Mouse (Mus musculus): ENCODE results near the gene Mroh2a. TPM values are rescaled to one million over a fixed set of nuclear protein-coding genes. Genes with fewer than 3 reads are reported as not detected.

Gene Mroh2a
- total RNA-seq, 2 experiments from 2014 or later: not detected

DNA sequence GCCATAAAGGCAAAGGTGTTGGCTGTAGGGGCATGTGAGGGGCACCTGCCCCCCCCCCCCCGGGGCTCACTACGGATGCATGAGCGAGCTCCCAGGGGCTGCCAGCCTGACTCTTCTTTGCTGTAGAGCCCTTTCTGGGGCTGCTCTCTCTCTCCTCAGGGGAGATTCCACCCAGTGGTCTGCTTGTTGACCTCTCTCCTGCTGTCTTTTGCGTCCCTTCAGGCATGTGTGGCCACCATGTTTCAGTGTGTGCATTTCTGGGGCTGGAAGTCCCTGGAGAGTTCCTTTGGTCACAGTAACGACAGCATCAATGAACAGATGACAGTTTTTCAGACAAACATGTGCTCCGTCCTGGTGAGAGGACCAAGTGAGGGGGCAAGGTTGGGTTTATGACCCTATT lies 31.6 kb downstream of the Mroh2a start:
- DNase-seq (ENCODE audit: low spot score): no peak

DNA sequence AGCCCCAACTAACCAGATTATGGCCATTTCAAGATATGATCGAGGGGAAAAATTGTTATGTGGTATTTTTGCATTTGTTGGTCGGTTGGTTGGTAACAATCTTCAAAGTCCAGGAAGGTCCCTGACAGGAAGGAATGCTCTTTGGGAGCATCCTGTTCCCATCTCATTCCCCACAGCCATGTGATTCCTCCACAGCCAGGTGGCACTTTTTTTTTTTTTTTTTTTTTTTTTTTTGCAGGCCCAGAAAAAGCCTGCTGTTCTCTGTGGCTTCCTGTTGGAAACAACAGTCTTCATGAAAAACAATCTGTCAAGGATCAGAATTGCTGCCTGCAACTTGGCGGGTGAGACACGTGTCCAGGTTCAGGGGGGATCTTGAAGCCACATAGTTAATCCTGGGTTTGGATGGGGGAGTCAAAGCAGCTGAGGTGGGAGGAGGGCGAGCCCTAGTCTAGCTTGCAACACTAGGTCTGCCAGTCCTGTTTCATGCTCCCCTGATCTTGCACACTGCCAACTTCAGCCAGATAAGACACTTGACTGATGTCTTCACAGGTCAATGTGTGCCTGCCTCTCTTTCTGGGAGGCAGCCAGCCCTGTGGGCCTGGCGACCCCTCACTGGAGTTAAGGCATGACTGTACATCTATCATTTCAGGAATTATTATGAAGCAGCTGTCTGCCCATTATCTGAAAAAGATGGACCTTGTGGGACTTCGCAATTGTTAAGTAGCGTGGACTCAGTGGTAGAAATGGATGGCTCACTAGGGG lies 32.3 kb downstream of the Mroh2a start:
- DNase-seq (ENCODE audit: low spot score): no peak

DNA sequence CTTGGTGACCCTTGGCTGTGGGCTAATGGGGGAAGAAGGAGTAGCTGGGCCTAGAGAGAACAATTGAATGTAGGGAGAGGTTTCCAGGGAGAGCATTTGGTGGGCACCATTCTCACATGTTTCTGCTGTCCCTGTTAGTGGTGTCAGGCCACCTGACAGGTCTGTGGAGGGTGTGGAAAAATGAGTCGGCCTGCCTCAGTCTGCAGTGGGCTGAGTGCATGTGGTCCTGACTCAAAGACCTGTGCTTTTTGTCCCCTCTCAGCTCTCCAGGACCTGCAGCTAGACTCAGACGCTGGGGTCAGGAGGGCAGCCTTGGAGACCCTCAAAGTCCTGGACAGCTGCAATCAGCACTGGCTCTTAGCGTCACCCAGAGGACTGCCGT lies 32.8 kb downstream of the Mroh2a start:
- no peak for DNase-seq (ENCODE audit: low spot score)

DNA sequence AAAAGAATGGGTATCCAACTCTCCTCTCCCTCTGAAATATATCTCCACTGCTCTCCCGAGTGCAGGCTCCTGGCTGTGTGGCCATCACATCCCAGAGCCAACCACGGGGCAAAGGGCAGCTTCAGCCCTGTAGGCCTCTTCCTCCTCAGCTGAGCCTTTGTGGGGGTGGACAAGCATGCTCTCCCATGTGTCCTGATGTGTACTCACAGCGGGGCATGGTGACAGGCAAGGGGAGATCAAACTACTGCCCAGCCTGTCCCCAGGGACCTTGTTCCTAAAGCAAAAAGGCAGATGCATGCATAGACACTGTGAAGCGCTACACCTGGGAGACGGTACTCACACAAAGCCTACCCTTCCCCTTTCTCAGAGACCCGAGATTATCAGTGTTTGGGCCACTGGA lies 33.3 kb downstream of the Mroh2a start:
- DNase-seq (ENCODE audit: low spot score): no peak

DNA sequence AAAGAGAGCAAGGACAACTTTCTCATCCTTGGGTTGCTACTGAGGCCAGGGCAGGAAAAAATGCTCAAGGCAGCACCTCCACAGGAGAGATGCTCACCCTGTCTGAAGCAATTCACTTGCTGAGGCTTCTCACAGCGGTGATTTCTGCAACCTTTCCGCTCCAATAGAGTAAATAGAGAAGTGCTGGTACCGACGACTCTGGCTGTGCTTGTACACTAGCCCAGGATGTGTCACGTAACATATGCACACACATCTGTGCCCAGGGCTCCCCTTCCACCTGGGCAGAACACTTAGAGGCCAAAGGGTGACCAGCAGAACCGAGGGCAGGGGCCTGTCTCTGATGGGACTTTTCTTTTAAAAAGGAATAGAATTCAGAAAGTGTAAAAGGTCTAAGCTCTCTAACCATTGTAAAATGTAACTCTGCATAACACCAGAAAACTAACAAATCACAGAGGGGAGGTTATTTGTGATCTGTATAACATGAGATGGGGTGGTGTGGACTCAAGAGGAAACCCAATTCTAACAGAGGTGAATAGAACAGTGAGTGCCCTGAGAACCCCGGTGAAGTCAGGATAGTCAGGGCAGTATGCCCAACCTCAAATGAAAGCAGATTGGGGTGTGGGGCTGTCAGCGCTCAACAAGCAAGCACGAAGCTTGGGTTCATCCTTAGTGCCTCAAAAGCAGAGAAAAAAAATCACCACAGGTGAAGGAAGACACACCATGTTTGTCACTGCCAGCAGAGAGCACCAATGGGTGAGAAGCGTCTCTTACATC lies 34.0 kb downstream of the Mroh2a start:
- no peak for DNase-seq (ENCODE audit: low spot score)

DNA sequence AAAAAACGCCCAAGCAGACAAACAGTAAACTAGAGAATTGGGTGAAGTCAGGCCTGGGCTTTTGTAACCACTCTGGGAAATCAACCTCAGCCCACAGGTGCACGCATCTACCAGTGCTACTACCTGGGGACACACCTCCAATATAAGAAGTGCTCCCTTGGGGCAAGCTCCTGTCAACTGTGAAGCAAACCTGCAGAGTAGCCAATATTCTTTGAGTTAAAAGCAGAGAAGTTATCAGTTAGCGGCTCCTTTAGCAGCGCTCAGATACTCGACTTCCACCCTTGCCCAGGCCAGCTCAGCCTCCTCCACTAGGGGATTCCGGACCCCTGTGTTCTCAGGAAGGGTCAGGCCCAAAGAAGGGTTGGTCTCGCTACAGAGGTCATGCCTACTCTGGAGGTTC lies 34.9 kb downstream of the Mroh2a start:
- DNase-seq (ENCODE audit: low spot score): no peak

DNA sequence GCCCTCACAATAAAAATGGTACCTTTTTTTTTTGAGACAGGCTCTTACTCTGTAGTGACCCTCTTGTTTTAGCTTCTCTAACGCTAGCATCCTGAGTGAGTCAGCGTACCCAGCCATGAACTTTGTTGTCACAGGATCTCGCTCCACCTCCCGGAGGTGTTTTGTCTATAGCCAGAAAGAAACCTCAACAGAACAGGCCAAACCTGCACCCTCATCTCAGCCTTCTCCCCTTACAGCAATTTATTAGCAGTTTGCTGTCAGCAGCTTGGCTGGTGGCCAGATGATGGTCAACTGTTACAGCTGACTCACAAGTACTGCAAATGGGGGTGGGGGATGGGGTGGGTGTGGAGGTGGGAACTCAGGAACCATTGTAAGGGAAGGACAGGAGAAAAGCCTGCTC lies 35.5 kb downstream of the Mroh2a start:
- DNase-seq (ENCODE audit: low spot score): no peak

DNA sequence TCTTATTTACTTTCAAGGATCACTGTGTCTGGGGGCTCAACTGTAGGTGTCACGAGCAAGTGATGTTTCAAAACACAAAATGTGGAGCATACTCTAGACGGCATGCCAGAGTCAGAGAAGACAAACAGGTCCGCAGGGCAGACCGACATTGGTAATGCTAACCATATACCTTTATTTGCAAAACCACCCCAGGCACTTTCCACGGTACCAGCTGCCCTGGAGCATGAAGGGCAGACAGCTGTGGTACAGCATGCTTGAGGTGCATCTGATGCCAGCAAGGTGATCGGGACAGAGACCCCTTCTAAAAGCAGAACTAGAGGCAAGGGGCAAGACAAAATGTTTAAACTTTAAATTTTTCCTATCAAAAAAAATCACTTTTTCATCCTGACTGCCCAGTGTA lies 36.2 kb downstream of the Mroh2a start:
- DNase-seq (ENCODE audit: low spot score): no peak

DNA sequence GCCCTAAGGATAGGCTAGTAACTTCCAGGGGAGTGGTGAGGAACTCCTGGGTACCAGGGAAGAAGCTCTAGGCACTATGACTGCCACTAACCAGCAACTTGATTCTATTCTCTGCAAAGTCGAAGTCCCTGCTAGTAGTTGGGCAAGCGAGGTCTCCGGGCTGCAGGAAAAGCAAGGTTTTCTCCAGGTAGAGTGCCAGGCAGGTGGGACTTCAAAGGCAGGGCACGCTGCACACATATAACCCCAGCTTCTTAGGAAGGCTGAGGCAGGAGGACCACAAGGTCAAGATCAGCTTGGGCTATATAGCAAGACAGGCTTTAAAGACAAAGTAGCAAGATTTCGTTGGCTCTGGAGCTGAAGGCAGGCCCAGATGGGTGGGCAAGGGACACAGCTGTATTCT lies 37.0 kb downstream of the Mroh2a start:
- DNase-seq (ENCODE audit: low spot score): no peak

DNA sequence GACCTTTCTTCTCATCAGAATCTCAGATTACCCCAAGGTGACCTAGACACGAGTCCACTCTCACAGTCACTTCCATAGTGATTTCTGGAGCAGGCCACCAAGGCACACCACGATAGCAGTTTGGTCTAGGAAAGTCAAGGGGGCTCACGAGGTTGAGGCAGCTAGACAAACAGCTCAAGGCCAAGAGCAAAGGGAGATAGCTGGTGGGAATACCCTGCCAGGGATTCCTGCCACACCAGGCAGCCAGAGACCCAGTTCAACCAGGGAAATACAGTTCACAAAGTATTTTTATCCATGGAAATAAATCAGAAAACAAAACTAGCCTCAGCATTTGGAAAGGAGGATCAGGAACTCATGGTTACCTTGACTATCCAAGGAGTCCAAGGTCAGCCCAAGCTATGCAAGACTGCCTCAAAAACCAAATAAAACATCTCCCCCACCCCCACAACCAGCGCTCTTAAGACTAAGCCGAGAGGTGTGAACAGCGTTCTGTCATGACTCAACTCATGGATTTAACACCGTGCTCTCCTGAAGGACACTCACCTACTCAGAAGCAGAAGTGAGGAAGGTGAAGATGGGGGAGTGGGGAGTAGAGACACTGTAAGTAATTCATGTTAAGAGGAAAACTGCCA lies 37.6 kb downstream of the Mroh2a start:
- no peak for DNase-seq (ENCODE audit: low spot score)

DNA sequence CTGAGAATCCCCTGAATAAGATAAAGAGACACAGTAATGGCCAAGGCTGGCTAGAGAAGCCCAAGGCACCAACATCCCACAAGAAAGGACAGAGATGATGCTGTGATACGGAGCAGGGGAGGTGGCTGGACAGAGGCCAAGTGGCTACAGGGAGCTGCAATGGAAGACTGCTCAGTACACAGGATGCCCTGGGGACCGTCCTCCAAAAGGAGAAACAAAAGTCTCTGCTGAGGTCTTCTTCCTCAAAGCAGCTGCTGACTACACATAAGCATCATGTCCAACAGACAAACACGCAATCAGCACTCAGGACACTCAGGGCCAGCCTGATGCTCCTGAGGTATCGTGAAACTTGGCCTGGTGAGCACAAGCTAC lies 38.1 kb downstream of the Mroh2a start:
- no peak for DNase-seq (ENCODE audit: low spot score)

DNA sequence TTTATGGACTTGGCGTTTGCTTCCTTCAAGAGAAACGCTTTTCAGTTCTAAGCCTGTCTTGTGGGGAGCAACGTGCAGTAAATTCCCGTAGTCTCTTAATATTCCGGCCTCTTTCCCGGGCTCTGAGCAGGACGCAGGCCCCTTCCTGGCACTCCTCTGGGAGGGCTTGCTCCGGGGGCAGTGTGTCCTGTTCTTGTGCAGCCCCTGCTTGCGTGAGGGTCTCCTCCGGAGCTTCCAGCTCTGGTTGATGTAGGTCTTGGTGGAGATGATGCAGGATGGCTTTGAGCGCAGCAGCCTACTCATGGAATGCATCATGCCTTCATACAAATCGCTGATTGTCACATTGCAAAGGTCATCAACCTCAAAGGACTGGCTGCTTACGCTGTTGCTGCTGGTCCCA lies 39.3 kb downstream of the Mroh2a start:
- DNase-seq (ENCODE audit: low spot score): no peak

DNA sequence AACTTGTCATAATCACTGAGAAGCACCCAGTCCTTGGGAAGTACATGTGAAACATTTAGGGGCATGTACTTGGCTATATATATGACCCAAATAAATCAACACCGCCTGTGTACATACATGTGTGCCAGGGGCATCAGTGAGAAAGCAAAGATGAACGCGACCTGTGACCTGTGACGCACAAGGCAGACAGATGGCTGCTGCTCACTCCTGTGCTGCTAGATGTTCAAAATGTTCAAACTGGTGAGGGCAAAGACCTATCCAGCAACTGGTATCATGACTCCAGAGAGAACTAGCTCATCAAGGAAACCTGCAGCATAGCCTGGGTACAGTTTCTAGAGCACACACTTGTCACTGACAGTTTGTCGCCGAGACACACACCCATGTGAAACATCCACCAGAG lies 40.7 kb downstream of the Mroh2a start:
- no peak for DNase-seq (ENCODE audit: low spot score)

DNA sequence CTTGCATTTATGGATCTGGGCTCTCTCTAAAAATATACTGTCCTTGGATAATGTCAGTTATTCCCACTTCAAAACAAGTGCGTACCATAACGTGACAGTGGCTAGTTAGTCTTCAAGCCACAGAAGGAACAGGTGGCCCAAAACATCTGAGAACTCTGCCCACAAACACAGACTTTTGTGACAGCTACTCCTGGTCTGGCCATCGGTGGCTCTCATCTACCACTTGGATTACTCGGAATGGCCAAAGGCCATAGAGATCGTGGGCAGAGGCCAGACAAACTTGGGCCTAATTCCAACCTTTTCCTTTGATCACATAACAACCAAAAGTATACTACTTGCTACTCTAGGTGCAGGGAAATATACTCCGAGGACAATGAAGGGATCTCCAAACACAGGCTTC lies 41.3 kb downstream of the Mroh2a start:
- no peak for DNase-seq (ENCODE audit: low spot score)

DNA sequence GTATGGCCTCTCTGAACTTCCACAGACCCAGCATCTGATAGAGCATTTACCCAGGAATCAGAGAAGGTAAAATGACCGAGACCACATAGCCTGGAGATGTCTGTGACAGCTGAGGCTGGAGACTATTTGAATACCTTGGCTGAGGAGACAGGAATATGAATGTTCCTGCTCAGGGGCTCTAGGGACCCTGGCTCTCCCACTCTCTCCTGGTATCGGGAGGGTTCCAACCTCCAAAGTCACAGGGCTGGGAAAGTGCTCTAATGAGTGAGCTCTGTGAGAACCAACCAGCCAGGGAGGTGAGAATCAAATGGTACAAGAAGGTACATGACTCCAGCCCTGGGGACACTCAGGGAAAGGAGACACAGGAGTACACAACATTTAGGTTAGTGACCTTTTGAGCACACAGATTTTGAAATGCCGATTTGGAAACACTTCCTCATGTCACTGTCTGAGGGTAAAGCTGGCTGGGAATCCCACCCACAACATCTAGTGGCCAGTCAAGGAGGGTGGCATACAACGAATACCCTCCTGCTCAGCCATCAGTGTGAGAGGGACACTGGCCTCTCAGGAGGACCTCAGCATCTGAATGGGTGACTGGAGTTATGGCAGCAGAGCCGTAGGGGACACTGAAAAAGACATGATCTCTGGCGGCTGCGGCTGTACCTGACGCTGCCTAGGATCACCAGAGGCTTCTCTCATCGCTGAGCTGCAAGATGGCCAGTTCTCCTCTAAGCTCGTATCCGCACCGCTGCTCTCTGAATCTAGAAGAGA lies 42.9 kb downstream of the Mroh2a start:
- no peak for DNase-seq (ENCODE audit: low spot score)

DNA sequence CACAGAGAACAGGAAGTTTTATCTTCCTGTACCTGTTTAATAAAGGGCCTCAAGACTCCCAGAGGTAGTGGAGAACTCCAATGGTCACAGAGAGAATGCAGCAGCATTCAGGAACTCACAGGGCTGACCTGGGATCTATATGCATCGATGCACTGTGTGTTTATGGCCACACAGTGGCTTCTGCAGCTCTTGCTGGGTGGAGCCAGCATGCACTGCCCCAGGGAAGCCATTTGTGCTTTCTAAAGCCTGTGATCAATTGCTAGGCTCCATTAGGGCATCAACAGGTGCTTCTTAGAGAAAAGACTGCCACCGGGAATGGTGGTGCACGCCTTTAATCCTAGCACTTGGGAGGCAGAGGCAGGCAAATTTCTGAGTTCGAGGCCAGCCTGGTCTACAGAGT lies 46.1 kb downstream of the Mroh2a start:
- DNase-seq (ENCODE audit: low spot score): no peak

DNA sequence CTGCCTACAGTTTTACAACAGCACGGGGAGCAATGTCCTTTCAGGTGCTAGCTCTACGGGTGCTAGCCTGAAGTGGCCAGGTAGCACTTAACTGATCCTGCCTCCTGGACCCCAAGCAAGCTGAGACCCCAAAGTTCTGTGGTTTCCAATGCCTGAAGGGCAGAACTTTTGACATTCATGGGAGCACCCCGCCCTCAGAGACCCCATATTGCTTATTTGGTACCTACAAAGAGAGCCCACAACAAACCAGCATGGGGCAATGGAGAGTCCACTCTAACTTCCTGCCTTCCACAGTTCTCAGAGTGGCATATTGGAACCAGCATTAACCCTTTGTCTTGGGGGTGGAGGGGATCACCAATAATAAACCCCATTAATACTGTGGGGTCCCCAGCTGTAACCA lies 46.5 kb downstream of the Mroh2a start:
- DNase-seq (ENCODE audit: low spot score): no peak

DNA sequence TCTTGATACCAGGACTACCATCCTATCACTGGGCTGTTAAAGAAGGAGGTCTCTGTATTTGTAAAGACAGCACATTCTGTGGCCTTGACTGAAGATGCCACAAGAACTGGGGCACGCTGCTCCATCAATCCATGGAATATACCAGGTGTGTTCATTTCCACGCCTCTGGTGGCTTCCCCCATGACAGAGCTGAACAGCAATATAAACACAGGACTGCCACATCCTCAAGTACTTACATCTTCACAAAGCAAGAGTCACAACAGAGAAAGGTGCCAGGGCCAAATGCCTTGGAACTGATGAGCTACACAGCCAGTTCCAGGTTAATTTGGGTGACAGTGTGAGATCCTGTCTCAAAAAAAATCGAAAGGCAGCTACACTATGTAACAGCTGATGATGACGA lies 47.0 kb downstream of the Mroh2a start:
- DNase-seq (ENCODE audit: low spot score): no peak

DNA sequence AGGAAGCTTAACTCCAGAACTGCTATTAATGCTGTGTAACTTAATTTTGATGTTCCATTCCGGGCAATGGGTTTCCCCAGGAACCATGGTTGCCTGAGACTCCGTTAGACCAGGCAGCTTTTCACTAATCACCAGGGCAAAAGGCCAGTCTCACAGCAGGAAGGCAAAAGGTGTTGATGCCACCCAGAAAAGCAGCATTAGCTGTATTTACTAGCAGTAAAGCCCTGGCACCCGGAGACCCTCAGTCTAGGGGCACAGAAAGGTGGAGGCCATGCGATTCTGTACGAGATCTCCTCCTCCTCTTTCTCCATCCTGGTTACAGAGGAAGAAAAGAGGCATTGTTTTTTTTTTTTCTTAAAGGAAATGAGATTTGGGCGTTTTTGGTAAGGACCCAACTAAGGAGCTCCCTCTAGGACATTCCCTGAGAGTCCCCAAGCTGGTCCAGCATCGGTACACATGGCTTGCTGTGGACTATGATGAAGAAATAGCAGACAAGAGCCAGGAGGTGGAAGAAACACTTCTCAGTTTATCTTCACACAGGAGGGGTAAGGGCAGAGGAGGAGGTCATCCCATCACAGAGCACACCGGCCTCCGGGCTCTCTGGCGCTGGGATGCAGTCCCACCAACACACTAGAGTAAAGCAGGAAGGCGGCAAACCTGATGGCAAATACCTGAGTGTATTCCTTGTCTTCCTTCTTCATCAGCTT lies 47.7 kb downstream of the Mroh2a start:
- no peak for DNase-seq (ENCODE audit: low spot score)

DNA sequence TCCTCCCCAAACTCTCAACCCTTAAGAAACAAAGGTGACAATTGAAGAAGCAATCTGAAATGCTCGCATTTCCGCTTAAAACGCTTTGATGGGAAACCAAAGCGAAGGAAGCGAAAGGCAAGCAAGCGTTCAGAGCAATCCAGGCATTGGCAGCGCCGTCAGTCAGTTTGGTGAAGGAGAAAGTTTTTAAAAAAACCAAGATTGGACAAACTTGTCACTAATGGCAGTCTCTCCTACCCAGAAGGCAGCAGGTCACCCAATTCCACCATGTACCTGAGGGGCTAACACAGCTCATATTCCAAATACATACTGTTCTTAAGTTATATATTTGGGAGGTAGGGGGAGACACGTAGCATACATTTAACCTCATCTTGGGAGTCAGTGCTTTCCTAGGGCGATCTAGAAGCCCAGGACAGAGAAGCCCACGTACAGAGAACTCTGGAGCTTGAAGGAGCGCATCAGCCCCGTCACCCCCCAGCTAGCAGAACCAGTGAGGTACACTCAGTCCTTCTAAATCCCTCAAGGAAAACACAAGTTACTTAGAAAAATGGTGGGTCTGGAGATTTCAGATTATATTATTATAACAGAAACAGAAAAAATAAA lies 48.4 kb downstream of the Mroh2a start:
- no peak for DNase-seq (ENCODE audit: low spot score)
